Mouse (Mus musculus): Measurements from ENCODE around the gene Chd1.

The Chd1 gene

GRCm38 (mm10) chr17:15808468-15809374, 104.0 kb downstream of the Chd1 start:
- 47% methylated on average over 10 of the region's 10 CpGs for WGBS

DNA sequence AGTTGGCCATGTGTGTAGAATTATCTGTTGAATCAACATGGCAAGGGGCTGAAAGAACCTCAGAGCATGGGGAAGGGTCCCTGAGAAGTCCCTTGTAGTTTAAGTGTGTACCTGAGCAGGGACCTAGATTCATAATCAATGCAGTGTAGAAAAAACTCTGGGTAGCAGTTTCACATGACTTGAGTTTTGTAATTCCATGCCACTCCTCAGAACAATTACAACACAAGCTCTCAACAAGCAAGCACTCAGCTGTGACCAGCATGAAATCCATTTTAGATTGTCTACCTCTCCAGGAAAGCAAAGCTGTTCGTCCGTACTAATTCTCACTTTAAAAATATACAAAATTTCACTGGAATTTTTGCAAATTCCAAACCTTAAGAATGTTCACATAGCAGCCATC, 105.2 kb downstream of the Chd1 start:
- 41% methylated on average over 2 of the region's 2 CpGs for WGBS

GRCm38 (mm10) chr17:15812136-15812778, 107.5 kb downstream of the Chd1 start:
- WGBS = 51% methylated on average over 13 of the region's 13 CpGs

GRCm38 (mm10) chr17:15813658-15814212, 109.0 kb downstream of the Chd1 start:
- WGBS = 48% methylated on average over 3 of the region's 3 CpGs

GRCm38 (mm10) chr17:15815312-15816018, 110.7 kb downstream of the Chd1 start:
- 84% methylated on average over 10 of the region's 10 CpGs for WGBS

DNA sequence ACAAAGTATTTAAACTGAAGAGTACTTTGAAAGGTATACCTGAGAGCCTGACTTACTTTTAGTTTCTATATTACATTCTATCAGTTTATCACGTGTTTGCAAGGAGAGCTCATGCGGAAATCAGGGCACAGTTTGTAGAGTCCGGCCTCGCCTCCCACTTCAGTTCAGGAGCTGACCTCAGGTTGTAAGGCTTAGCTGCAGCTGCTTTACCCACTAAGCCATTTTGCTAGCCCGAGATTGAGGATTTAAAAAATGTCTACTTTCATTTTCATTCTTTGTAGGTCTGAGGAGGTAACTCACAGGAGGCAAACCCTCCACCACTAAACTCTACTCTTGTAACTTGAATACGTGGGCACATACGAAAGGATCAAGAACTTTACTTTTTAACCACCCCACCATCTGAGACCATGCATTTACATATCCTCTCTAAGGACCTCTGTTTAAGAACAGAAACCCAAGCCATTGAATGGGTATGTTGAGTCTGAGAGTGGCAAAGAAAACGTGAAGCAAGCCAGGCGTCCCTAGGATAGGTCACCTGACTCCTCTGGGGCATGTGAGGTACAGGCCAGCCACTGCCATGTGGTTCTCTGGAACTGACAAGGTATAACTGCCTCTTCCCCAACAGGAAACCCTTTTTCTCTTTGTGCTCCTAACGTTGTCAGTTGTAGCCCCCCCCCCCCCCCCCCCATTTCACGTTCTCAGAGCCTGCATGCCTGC, 111.8 kb downstream of the Chd1 start:
- WGBS = 76% methylated on average over 11 of the region's 11 CpGs

- WGBS = 79% methylated on average over 5 of the region's 5 CpGs
Measured at GRCm38 (mm10) chr17:15817096-15817450, 112.3 kb downstream of the Chd1 start.

GRCm38 (mm10) chr17:15817634-15818033, 112.9 kb downstream of the Chd1 start:
- 97% methylated on average over 2 of the region's 2 CpGs for WGBS

DNA sequence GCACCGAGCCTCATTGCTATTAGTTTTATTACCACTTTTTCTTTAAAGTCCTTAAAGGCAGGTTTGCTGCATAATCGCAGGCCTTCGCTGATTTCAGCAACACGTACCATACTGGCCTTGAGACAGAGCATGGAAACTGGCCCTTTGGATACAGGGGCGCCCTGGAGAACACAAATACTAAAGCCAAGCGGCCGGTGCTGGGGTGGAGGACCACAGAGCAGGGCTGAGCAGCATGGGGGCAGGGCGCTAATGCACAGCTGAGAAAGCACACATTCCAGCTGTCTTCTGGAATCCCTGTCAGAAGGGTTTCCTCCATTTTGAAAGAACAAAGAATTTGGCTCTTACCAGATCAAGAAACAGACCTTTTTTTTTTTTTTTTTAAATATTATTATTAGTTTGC, 113.6 kb downstream of the Chd1 start:
- 92% methylated on average over 8 of the region's 8 CpGs for WGBS

- WGBS = 46% methylated on average over 6 of the region's 6 CpGs
Measured at GRCm38 (mm10) chr17:15820146-15820545, 115.4 kb downstream of the Chd1 start.

- WGBS = 81% methylated on average over 10 of the region's 10 CpGs
Measured at GRCm38 (mm10) chr17:15820761-15821160, 116.0 kb downstream of the Chd1 start.

DNA sequence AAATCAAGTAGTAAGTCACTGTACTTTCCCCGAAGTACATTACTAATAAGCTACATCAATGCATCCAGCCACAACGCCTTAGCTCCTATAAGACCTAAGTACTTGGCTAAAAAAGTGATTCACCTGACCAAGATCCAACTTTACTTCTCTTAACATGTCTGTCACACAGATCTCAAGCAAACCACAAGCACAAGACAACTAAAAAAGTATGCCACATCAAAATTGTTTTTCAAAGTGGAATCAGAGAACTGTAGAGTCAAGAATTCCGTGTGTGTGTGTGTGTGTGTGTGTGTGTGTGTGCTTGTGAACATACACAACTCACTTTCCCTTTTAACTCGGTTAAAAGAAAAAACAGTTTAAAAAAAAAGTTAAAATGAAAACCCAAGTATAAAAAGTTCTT, 116.9 kb downstream of the Chd1 start:
- 81% methylated on average over 4 of the region's 4 CpGs for WGBS

Data from cerebral cortex, adult 2 months (tissue).